Mouse (Mus musculus): ENCODE measurements around the gene Col4a3bp.

- TF ChIP-seq CTCF (IDR thresholded peaks at IDR 0.05; ENCODE audit: control insufficient read depth, insufficient read depth, insufficient read length) (no peak), MYOG (IDR thresholded peaks at IDR 0.05; ENCODE audit: control insufficient read depth, extremely low read depth, insufficient read length) (no peak), CEBPB (IDR thresholded peaks at IDR 0.05; ENCODE audit: low read depth) (no peak), USF1 (IDR thresholded peaks at IDR 0.05; ENCODE audit: low read depth) (no peak), MAX (IDR thresholded peaks at IDR 0.05) (peak; percentile 70)
These were observed 128.1 kb downstream of the Col4a3bp start, which contains the start of gene Hmgcr for GRCm38 (mm10) chr13:96670406-96671077.
